Mouse (Mus musculus): ENCODE measurements at regions not wholly inside any gene's neighbourhood (a gene's known extent, or its start where the extent isn't known, plus 50 kb on each side); places are given as distances from the start of the nearest gene placed in this dataset.
A peak's percentile ranks its signal among the peaks of the same experiment; 100 is the strongest.

DNA sequence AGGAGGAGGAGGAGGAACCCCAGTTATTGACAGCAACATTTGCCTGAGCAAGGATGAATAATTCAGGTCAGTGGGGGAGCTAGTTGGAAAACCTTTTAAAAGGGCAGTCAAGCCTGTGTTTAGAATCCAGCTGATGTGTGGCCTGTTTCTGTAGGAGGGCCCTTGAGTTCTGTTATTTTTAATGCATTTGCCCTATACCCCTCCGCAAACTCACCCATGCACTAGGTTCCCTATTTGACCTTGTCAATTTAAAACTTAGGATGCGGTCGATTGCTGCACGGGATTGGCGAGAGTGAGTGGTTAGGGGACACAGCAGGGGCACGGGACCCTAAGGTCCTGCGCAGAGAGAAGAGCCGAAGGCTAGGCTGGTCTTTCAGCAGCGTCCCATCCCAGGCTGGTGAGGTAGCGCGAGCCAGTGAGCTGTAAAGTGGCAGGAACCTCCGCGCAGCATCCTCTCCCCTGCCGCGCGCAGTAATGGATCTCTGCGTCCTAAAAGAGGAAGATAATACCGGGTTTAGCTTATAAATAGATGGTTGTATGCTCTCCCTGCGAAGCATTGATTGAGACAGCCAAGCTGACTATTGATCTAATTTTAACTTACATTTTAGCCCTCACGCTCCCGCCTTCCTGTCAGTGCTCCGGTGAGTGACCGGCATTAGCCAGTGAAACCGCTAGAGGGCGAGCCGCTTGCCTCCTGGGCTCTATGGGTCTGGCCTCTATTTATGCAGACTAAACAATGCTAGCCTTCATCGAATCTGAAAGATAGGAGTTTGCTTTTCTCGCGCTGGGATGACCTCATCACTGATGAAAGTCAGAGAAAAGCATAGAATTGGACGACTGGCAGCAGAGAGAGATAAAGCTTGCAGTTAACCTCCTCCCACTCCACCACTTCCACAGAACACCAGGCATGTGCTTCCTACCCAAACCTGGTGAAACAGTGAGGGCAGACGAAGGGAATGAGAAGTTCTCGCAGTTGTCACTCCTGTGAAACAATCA is 245.5 kb downstream of the Cd47 start:
- peak overlapping the region; percentile 40 for H3K4me3 ChIP-seq (replicated peaks)

DNA sequence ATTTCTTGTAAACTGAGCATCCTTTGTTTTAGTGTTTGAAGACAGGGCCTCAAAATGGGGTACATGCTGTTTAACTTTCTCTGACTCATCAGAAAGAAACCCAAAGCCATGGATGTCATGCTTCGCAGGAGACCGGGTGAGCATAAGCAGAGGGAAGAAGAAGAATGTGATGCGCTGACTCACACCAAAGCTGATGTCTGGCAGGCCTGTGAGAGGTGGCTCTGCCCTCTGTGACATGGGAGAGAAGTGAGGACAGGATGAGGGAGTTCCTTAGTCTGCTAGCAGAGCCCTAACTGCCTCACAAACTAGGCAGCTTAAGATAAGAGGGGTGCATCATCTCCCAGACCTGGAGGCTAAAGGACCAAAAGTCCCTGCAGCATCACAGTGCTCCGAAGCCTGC is 263.2 kb downstream of the Cd47 start:
- 52% methylated on average over 4 of the region's 4 CpGs for WGBS (ENCODE audit: insufficient replicate concordance)
- Histone ChIP-seq H3K27me3 (no peaks in the 10 kb centered on the region), H3K9ac (no peak overlapping the region), H3K4me3 (replicated peaks) (no peak overlapping the region), H3K9me3 (replicated peaks) (no peaks in the 10 kb centered on the region), H3K27ac (replicated peaks) (no peak overlapping the region), H3K36me3 (replicated peaks) (no peaks in the 10 kb centered on the region), H3K4me2 (no peak overlapping the region), H3K4me1 (replicated peaks) (peaks cover under 1% of the 10 kb centered on the region; the same call in 1 of the 2 replicates)
- ATAC-seq (ENCODE audit: insufficient read depth), result no peak

More for the DNA sequence above, 245.5 kb downstream of the Cd47 start:
- Histone ChIP-seq H3K27ac (replicated peaks) (no peak overlapping the region), H3K36me3 (replicated peaks) (no peaks in the 10 kb centered on the region), H3K9ac (peak overlapping the region; percentile 4; the same call in 1 of the 2 replicates), H3K27me3 (no peaks in the 10 kb centered on the region), H3K4me1 (replicated peaks) (peaks cover 8% of the 10 kb centered on the region; the same call in 1 of the 2 replicates), H3K4me2 (peak overlapping the region; percentile 64), H3K9me3 (replicated peaks) (no peaks in the 10 kb centered on the region)
- ATAC-seq (ENCODE audit: insufficient read depth), result peak; percentile 37; the same call in 1 of the 2 replicates
- WGBS (ENCODE audit: insufficient replicate concordance), result 5% methylated on average over 32 of the region's 32 CpGs

DNA sequence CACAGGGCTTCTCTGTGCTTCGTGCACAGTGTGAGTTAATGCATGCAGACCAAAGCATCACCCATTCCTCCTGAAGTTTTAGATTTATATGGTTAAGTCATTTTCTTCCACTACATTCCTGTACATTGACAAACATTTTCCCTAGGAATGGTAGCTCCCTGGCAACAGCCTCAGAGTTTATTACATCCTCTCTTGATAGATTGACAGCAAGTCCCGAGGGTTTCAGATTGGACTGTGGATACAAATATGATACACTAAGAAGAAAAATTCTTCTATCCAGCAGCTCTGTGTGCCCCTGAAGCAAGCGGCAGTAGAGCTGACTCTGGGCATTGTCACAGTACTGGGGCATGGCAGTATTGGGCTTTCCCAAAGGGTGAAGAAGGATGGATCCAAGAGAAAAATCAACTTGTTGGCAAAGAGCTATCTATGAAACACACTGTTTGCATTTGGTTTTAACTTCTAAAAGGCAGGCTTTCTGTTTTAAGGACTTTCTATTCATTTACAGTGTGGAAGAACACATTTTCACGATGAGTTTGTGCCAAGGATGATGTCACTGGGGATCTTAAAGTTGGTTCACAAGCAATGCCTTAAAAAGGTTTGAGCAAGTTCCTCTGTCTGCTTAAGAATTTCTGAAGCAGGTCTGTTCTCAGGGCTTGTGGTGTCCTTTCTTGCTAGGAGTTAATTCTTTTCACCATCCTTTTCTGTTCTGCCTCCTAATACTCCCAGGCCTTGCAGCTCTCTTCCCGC is 265.2 kb downstream of the Cd47 start:
- H3K4me2 ChIP-seq, result no peak overlapping the region
- no peak for ATAC-seq (ENCODE audit: insufficient read depth)
- H3K27ac ChIP-seq (replicated peaks), result no peak overlapping the region
- no peaks in the 10 kb centered on the region for H3K36me3 ChIP-seq (replicated peaks)
- WGBS (ENCODE audit: insufficient replicate concordance), result 61% methylated on average over 5 of the region's 5 CpGs
- H3K27me3 ChIP-seq, result no peaks in the 10 kb centered on the region
- H3K9me3 ChIP-seq (replicated peaks), result no peaks in the 10 kb centered on the region
- H3K4me1 ChIP-seq (replicated peaks), result peaks cover 9% of the 10 kb centered on the region
- H3K9ac ChIP-seq, result no peak overlapping the region
- H3K4me3 ChIP-seq (replicated peaks), result no peak overlapping the region

GRCm38 (mm10) chr16:50069033-50069432 is 268.7 kb downstream of the Cd47 start:
- 19% methylated on average over 4 of the region's 4 CpGs for WGBS (ENCODE audit: insufficient replicate concordance)
- Histone ChIP-seq H3K4me2 (no peak overlapping the region), H3K36me3 (replicated peaks) (no peaks in the 10 kb centered on the region), H3K27ac (replicated peaks) (no peak overlapping the region), H3K4me1 (replicated peaks) (peaks cover 9% of the 10 kb centered on the region), H3K27me3 (no peaks in the 10 kb centered on the region), H3K9me3 (replicated peaks) (no peaks in the 10 kb centered on the region), H3K9ac (no peak overlapping the region), H3K4me3 (replicated peaks) (no peak overlapping the region)
- ATAC-seq (ENCODE audit: insufficient read depth), result peak; percentile 51; the same call in 1 of the 2 replicates

DNA sequence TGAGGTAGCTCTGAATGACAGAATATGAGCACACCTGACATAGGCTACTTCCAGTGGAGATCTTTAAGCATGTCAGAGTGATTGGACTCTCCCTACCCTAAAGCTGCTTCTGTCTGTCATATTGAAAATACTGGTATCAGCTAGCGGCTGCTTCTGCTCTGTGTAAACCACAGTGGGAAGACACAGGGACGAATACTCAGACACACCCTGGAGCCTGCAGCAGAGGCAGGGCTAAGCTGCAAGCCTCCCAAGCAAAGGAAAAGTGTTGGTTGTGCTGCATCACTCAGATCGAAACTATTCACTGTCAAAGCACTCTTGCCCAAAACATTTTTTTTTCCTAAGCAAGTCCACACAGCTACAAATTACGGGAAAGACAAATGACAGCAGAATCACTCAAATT is 270.4 kb downstream of the Cd47 start:
- Histone ChIP-seq H3K4me3 (replicated peaks) (no peak overlapping the region), H3K36me3 (replicated peaks) (no peaks in the 10 kb centered on the region), H3K4me2 (no peak overlapping the region), H3K9me3 (replicated peaks) (no peaks in the 10 kb centered on the region), H3K9ac (no peak overlapping the region), H3K27ac (replicated peaks) (no peak overlapping the region), H3K4me1 (replicated peaks) (peaks cover 9% of the 10 kb centered on the region), H3K27me3 (no peaks in the 10 kb centered on the region)
- ATAC-seq (ENCODE audit: insufficient read depth), result no peak
- WGBS (ENCODE audit: insufficient replicate concordance), result 20% methylated on average over 4 of the region's 4 CpGs

GRCm38 (mm10) chr16:50072853-50073360 is 272.6 kb downstream of the Cd47 start:
- Histone ChIP-seq H3K4me3 (replicated peaks) (no peak overlapping the region), H3K36me3 (replicated peaks) (no peaks in the 10 kb centered on the region), H3K27ac (replicated peaks) (no peak overlapping the region), H3K9me3 (replicated peaks) (no peaks in the 10 kb centered on the region), H3K4me1 (replicated peaks) (peaks cover 9% of the 10 kb centered on the region), H3K4me2 (no peak overlapping the region), H3K27me3 (no peaks in the 10 kb centered on the region), H3K9ac (no peak overlapping the region)
- no peak for ATAC-seq (ENCODE audit: insufficient read depth)
- WGBS (ENCODE audit: insufficient replicate concordance), result 66% methylated on average over 14 of the region's 14 CpGs

- H3K4me3 ChIP-seq (replicated peaks), result no peak overlapping the region
- ATAC-seq (ENCODE audit: insufficient read depth), result no peak
- H3K36me3 ChIP-seq (replicated peaks), result no peaks in the 10 kb centered on the region
- H3K4me2 ChIP-seq, result no peak overlapping the region
- no peak overlapping the region for H3K27ac ChIP-seq (replicated peaks)
- no peaks in the 10 kb centered on the region for H3K27me3 ChIP-seq
- 58% methylated on average over 4 of the region's 4 CpGs for WGBS (ENCODE audit: insufficient replicate concordance)
- peaks cover 4% of the 10 kb centered on the region for H3K4me1 ChIP-seq (replicated peaks)
- H3K9me3 ChIP-seq (replicated peaks), result no peaks in the 10 kb centered on the region
- H3K9ac ChIP-seq, result no peak overlapping the region
Measured at GRCm38 (mm10) chr16:50073979-50074378, 273.6 kb downstream of the Cd47 start.

DNA sequence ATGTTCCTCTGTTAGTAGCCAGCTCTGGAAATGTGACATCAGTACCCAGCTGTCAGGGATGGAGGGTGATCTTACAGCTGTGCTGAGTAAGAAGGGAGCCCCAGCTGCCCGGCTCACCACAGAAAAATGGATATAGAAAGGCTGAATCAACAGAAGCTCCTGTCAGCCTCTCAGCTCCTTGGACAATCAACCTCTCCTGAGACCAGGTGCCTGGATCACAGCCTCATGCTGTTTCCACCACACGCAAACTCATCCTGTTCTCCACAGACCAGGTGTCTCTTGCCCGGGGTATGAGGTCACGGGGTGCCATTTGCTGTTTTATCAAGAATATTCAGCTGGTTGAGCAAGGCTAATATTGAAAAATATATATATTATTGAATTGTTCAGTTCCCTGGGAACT is 275.3 kb downstream of the Cd47 start:
- H3K4me2 ChIP-seq, result no peak overlapping the region
- H3K4me1 ChIP-seq (replicated peaks), result no peaks in the 10 kb centered on the region
- WGBS (ENCODE audit: insufficient replicate concordance), result 69% methylated on average over 4 of the region's 4 CpGs
- no peaks in the 10 kb centered on the region for H3K27me3 ChIP-seq
- H3K4me3 ChIP-seq (replicated peaks), result no peak overlapping the region
- H3K27ac ChIP-seq (replicated peaks), result no peak overlapping the region
- ATAC-seq (ENCODE audit: insufficient read depth), result no peak
- H3K36me3 ChIP-seq (replicated peaks), result no peaks in the 10 kb centered on the region
- H3K9ac ChIP-seq, result no peak overlapping the region
- H3K9me3 ChIP-seq (replicated peaks), result no peaks in the 10 kb centered on the region

- no peaks in the 10 kb centered on the region for H3K4me1 ChIP-seq (replicated peaks)
- H3K27me3 ChIP-seq, result no peaks in the 10 kb centered on the region
- H3K36me3 ChIP-seq (replicated peaks), result no peaks in the 10 kb centered on the region
- no peak overlapping the region for H3K9ac ChIP-seq
- H3K27ac ChIP-seq (replicated peaks), result no peak overlapping the region
- no peak overlapping the region for H3K4me3 ChIP-seq (replicated peaks)
- WGBS (ENCODE audit: insufficient replicate concordance), result 42% methylated on average over 1 of the region's 1 CpGs
- no peaks in the 10 kb centered on the region for H3K9me3 ChIP-seq (replicated peaks)
- no peak overlapping the region for H3K4me2 ChIP-seq
- no peak for ATAC-seq (ENCODE audit: insufficient read depth)
Measured at GRCm38 (mm10) chr16:50081511-50081910, 281.2 kb downstream of the Cd47 start.

DNA sequence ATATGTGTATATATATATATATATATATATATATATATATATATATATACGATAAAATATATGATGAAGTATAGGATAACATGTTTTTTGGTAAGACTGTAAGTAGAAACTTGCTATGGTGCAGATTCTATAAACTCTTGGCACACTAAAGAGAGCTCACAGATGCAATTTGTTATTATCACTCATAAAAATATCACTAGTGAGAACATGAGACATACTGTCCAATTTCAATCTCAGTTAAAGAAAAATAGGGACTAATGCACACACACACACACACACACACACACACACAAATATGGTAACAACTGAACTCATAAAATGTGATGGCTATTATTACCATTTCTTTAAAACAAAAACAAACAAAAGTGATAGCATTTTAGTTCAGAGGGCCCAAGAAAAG is 292.0 kb downstream of the Cd47 start:
- no peak for ATAC-seq (ENCODE audit: insufficient read depth)
- H3K4me1 ChIP-seq (replicated peaks), result peaks cover 10% of the 10 kb centered on the region
- H3K4me3 ChIP-seq (replicated peaks), result no peak overlapping the region
- no peak overlapping the region for H3K4me2 ChIP-seq
- H3K9me3 ChIP-seq (replicated peaks), result no peaks in the 10 kb centered on the region
- no peak overlapping the region for H3K27ac ChIP-seq (replicated peaks)
- 65% methylated on average over 1 of the region's 1 CpGs for WGBS (ENCODE audit: insufficient replicate concordance)
- no peaks in the 10 kb centered on the region for H3K36me3 ChIP-seq (replicated peaks)
- no peak overlapping the region for H3K9ac ChIP-seq
- no peaks in the 10 kb centered on the region for H3K27me3 ChIP-seq

DNA sequence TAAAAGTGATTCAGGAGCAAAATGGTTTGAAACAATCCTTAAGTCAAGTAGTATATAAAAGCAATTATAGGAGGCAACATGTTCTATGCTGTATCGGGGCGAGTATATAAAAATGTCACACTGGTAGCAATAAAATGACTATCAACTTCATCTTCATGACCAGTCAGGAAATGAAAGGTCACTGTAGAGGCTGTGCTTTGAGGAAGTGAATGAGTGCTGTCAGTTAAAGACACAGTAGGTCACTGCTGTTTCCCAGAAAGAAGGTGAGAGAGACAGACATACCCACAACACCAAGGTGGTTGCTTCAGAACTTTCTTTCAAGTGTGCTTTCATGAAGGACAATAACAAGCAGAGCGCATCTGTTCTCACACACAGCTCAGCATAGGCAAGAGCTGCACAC is 292.4 kb downstream of the Cd47 start:
- H3K9ac ChIP-seq, result no peak overlapping the region
- ATAC-seq (ENCODE audit: insufficient read depth), result no peak
- no peaks in the 10 kb centered on the region for H3K36me3 ChIP-seq (replicated peaks)
- H3K9me3 ChIP-seq (replicated peaks), result no peaks in the 10 kb centered on the region
- no peaks in the 10 kb centered on the region for H3K27me3 ChIP-seq
- 54% methylated on average over 3 of the region's 3 CpGs for WGBS (ENCODE audit: insufficient replicate concordance)
- H3K27ac ChIP-seq (replicated peaks), result no peak overlapping the region
- H3K4me1 ChIP-seq (replicated peaks), result peaks cover 10% of the 10 kb centered on the region
- H3K4me3 ChIP-seq (replicated peaks), result no peak overlapping the region
- no peak overlapping the region for H3K4me2 ChIP-seq

Measured in liver, embryonic 15.5 days (tissue).